Mouse (Mus musculus) heart, postnatal 0 days (tissue): ENCODE measurements at regions not wholly inside any gene's neighbourhood (a gene's known extent, or its start where the extent isn't known, plus 50 kb on each side); places are given as distances from the start of the nearest gene placed in this dataset.

ENCODE experiments used
- ATAC-seq: fragments of 200-750 bp; cut with Nextera tagmentation; 2 replicates; pipeline ENCODE4 v1.8.0; 2017; ENCODE audit warnings: low read depth, moderate number of reproducible peaks, moderate library complexity; ENCODE audit not compliant: insufficient read depth
- DNase-seq: peaks from one replicate; pipeline ENCODE4 v3.0.0-alpha.2; 2016; ENCODE audit warnings: low spot score
- H3K27ac ChIP-seq: fragments of 300-500 bp; sonication (generic); 2 replicates; pipeline ENCODE4 v1.5.1; 2014; ENCODE audit warnings: low read depth, mild to moderate bottlenecking
- H3K27me3 ChIP-seq: fragments of 300-500 bp; sonication (generic); 2 replicates; pipeline ENCODE4 v1.6.1; 2014; ENCODE audit warnings: low read length, mixed read lengths; ENCODE audit not compliant: control insufficient read depth, insufficient read depth
- H3K36me3 ChIP-seq: fragments of 300-500 bp; sonication (generic); replicated peaks from 2 replicates; pipeline ENCODE4 v1.6.1; 2014; ENCODE audit warnings: low read length, mixed read lengths; ENCODE audit not compliant: control insufficient read depth, insufficient read depth
- H3K4me1 ChIP-seq: fragments of 300-500 bp; sonication (generic); 2 replicates; pipeline ENCODE4 v1.6.1; 2014; ENCODE audit warnings: antibody characterized with exemption; ENCODE audit not compliant: control insufficient read depth, insufficient read depth
- H3K4me2 ChIP-seq: fragments of 300-500 bp; sonication (generic); 2 replicates; pipeline ENCODE4 v1.6.1; 2014; ENCODE audit warnings: low read depth, mild to moderate bottlenecking, low read length, moderate library complexity
- H3K4me3 ChIP-seq: fragments of 300-500 bp; sonication (generic); 2 replicates; pipeline ENCODE4 v1.5.1; 2014; ENCODE audit warnings: low read depth, low read length
- H3K9ac ChIP-seq: fragments of 300-500 bp; sonication (generic); replicated peaks from 2 replicates; pipeline ENCODE4 v1.6.1; 2014; ENCODE audit warnings: low read depth, low read length, mixed read lengths
- H3K9me3 ChIP-seq: fragments of 300-500 bp; sonication (generic); replicated peaks from 2 replicates; pipeline ENCODE4 v1.6.1; 2016; ENCODE audit warnings: low read length; ENCODE audit not compliant: control insufficient read depth
- CTCF ChIP-seq: IDR thresholded peaks from 2 replicates; pipeline ENCODE4 v1.5.1; 2016; ENCODE audit warnings: antibody characterized with exemption, control low read depth, low read depth
- EP300 ChIP-seq: IDR thresholded peaks from 2 replicates; pipeline ENCODE4 v1.6.1; 2016; ENCODE audit warnings: antibody characterized with exemption, low read depth
- WGBS: fragments of 180-500 bp; shearing (Covaris S2); extraction: QIAGEN DNeasy Blood & Tissue Kit; methylation state at CpG from one replicate; pipeline ENCODE4 v1.1.7; 2014; 5-methylcytosine and 5-hydroxymethylcytosine counted together

DNA sequence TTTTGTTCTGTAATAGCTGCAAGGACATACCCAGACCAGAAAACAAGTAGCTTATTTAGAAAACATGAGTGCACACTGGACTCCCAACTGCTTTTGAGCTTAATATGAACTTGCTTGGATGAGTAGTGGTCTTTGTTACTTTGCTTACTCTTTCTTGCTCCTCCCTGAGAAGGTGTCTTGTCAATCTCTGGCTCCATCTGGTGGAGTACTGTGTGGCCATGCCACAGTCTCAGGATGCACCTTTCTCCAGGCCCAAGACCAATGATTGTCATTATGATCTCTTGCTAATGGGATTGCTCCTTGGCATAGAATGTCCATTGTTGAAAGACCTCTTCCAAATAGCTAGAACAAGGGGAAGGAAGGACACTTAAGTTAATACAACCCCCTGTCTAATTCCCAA, 465.1 kb downstream of the Bmp2 start:
- no peak for DNase-seq
- TF ChIP-seq EP300 (no peak), CTCF (peak; percentile 63)

DNA sequence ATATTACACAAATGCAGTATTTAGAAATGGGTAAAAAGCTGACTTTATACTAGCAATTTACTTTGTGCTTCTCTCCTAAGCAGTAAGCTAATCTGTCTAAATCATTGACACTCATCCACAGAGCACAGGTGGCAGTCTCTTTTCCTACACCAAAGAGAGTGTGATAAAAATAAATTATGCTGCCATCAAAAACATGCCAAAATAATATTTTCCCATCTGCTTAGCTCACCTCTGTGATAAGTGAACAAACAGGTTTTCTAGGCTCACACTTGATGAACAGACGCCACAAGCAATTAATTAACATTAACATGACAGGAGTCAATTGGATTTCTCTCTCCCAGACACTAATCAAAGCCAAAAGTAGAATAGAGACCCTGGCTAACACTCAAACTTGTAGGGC, 451.2 kb downstream of the Bmp2 start:
- Histone ChIP-seq H3K36me3 (no peaks in the 10 kb centered on the region), H3K9ac (no peak overlapping the region), H3K27ac (no peak overlapping the region), H3K9me3 (no peaks in the 10 kb centered on the region), H3K4me2 (no peak overlapping the region), H3K27me3 (no peaks in the 10 kb centered on the region), H3K4me3 (no peak overlapping the region), H3K4me1 (no peaks in the 10 kb centered on the region)
- no peak for TF ChIP-seq EP300
- no peak for TF ChIP-seq CTCF
- 52% methylated on average over 1 of the region's 1 CpGs for WGBS
- ATAC-seq: no peak
- DNase-seq: no peak

More for the DNA sequence above, 465.1 kb downstream of the Bmp2 start:
- H3K4me2 ChIP-seq: no peak overlapping the region
- no peak overlapping the region for H3K9ac ChIP-seq
- no peak overlapping the region for H3K27ac ChIP-seq
- H3K9me3 ChIP-seq: no peaks in the 10 kb centered on the region
- no peak overlapping the region for H3K4me3 ChIP-seq
- no peak for ATAC-seq
- no peaks in the 10 kb centered on the region for H3K36me3 ChIP-seq
- H3K4me1 ChIP-seq: no peaks in the 10 kb centered on the region
- no peaks in the 10 kb centered on the region for H3K27me3 ChIP-seq

DNA sequence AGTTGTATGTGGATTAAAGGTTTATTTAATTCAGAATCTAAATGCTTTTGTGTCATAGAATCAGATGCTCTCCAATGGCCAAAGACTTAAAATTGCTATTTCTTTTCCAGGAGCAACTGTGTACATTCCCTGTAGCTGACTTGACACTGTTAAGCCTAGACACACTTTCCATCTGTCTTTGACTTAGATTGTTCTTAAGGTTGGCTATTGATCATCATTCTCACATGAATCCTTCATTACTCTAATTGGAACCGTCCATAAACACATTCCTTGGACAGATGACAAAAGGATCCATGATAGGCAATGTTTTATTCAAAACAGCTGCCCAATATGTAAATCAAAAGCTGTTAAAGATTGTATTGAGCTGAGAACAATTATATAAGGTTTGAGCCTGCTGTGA, 442.8 kb downstream of the Bmp2 start:
- H3K4me2 ChIP-seq: no peak overlapping the region
- H3K4me3 ChIP-seq: no peak overlapping the region
- H3K9me3 ChIP-seq: no peaks in the 10 kb centered on the region
- H3K9ac ChIP-seq: no peak overlapping the region
- 58% methylated on average over 1 of the region's 1 CpGs for WGBS
- ATAC-seq: no peak
- H3K4me1 ChIP-seq: no peaks in the 10 kb centered on the region
- TF ChIP-seq EP300 (no peak), CTCF (no peak)
- H3K36me3 ChIP-seq: no peaks in the 10 kb centered on the region
- no peak overlapping the region for H3K27ac ChIP-seq
- H3K27me3 ChIP-seq: no peaks in the 10 kb centered on the region
- DNase-seq: no peak

DNA sequence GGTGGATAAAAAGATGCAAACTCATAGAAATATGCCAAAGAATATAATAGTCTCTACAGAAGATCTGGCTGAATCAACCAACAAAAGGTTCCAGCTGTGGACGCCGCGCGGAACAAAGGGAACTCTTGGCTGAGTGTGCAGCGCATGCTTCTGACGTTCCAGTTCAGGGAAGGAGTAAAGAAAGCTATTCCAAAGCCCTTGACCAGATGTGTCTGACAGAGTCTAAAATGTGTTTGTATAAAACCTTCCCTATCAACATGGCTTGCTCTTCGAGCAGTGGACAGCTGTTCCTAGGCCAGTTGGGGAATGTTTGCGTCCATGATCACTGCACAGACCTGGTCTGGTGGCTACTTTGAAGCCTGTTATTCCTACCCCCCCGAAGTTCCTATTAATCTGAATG, 442.4 kb downstream of the Bmp2 start:
- H3K9ac ChIP-seq: no peak overlapping the region
- H3K4me1 ChIP-seq: no peaks in the 10 kb centered on the region
- no peaks in the 10 kb centered on the region for H3K27me3 ChIP-seq
- no peak for ATAC-seq
- H3K4me2 ChIP-seq: no peak overlapping the region
- WGBS: 81% methylated on average over 9 of the region's 9 CpGs
- no peak for TF ChIP-seq EP300
- TF ChIP-seq CTCF: no peak
- H3K27ac ChIP-seq: no peak overlapping the region
- no peaks in the 10 kb centered on the region for H3K9me3 ChIP-seq
- no peak for DNase-seq
- H3K36me3 ChIP-seq: no peaks in the 10 kb centered on the region
- no peak overlapping the region for H3K4me3 ChIP-seq

DNA sequence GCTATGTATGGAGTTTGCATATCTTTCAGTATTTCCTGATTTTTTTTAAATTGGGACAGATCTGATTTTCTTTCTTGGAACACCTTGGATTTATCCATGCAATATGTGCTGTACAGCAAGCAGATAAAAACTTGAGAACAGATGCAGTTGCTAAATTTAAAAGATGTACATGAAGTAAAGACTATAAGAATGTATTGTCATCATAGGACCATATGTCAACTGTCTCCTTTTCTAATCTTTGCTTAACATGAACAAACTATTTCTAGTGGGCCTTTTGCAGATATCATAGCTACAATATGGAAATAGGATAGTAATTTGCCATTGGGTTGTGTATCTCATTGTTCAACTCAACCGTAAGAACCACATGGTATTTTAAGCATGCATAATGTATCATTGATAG, 435.7 kb downstream of the Bmp2 start:
- H3K4me2 ChIP-seq: no peak overlapping the region
- no peaks in the 10 kb centered on the region for H3K27me3 ChIP-seq
- TF ChIP-seq EP300 (no peak), CTCF (no peak)
- no peaks in the 10 kb centered on the region for H3K4me1 ChIP-seq
- no peak overlapping the region for H3K9ac ChIP-seq
- no peaks in the 10 kb centered on the region for H3K36me3 ChIP-seq
- WGBS: 89% methylated on average over 1 of the region's 1 CpGs
- H3K9me3 ChIP-seq: no peaks in the 10 kb centered on the region
- no peak for ATAC-seq
- H3K27ac ChIP-seq: no peak overlapping the region
- H3K4me3 ChIP-seq: no peak overlapping the region
- DNase-seq: no peak
